Mouse (Mus musculus): ENCODE data around the gene Zcwpw1.
"Not testable (repeated sequence)": the region's sequence is repeated elsewhere in the genome, so short reads cannot be mapped to it uniquely, and the experiment has no call there.

Gene Zcwpw1

GRCm38 (mm10) chr5:137787151-137787928 is at the start of gene Zcwpw1, which contains the start of gene Mepce:
Gene Zcwpw1, plus strand, starts transcription at chr5:137787798.
Gene Mepce, minus strand, starts transcription at chr5:137787655.
- peak; percentile 97 for DNase-seq (ENCODE audit: low spot score)

- no peak for DNase-seq (ENCODE audit: low spot score)
Observed at GRCm38 (mm10) chr5:137738516-137738915, 49.1 kb upstream of the Zcwpw1 start.

GRCm38 (mm10) chr5:137739471-137739870 is 48.1 kb upstream of the Zcwpw1 start:
- DNase-seq (ENCODE audit: low spot score): no peak

- no peak for DNase-seq (ENCODE audit: low spot score)
Observed at GRCm38 (mm10) chr5:137740506-137740905, 47.1 kb upstream of the Zcwpw1 start.

GRCm38 (mm10) chr5:137741023-137741931 is 46.3 kb upstream of the Zcwpw1 start, which contains the start of gene Nyap1:
Gene Nyap1, minus strand, starts transcription at chr5:137741607.
- peak; percentile 78 for DNase-seq (ENCODE audit: low spot score)

GRCm38 (mm10) chr5:137742048-137742447 is 45.5 kb upstream of the Zcwpw1 start:
- DNase-seq (ENCODE audit: low spot score): no peak

GRCm38 (mm10) chr5:137742836-137743235 is 44.8 kb upstream of the Zcwpw1 start:
- no peak for DNase-seq (ENCODE audit: low spot score)

- no peak for DNase-seq (ENCODE audit: low spot score)
Observed at GRCm38 (mm10) chr5:137744197-137744596, 43.4 kb upstream of the Zcwpw1 start.

GRCm38 (mm10) chr5:137745214-137746171 is 42.1 kb upstream of the Zcwpw1 start, which contains the start of gene Tsc22d4:
Gene Tsc22d4, plus strand, starts transcription at chr5:137745730.
- peak; percentile 96 for DNase-seq (ENCODE audit: low spot score)

GRCm38 (mm10) chr5:137746282-137746850 is 41.2 kb upstream of the Zcwpw1 start:
- peak; percentile 52 for DNase-seq (ENCODE audit: low spot score)

GRCm38 (mm10) chr5:137746851-137747325 is 40.7 kb upstream of the Zcwpw1 start:
- DNase-seq (ENCODE audit: low spot score): no peak

GRCm38 (mm10) chr5:137747326-137747961 is 40.2 kb upstream of the Zcwpw1 start:
- no peak for DNase-seq (ENCODE audit: low spot score)

- DNase-seq (ENCODE audit: low spot score): no peak
Observed at GRCm38 (mm10) chr5:137748130-137748770, 39.3 kb upstream of the Zcwpw1 start.

- DNase-seq (ENCODE audit: low spot score): no peak
Observed at GRCm38 (mm10) chr5:137749196-137749836, 38.3 kb upstream of the Zcwpw1 start.

- not testable (repeated sequence) for DNase-seq (ENCODE audit: low spot score)
Observed at GRCm38 (mm10) chr5:137750212-137750611, 37.4 kb upstream of the Zcwpw1 start.

- DNase-seq (ENCODE audit: low spot score): no peak
Observed at GRCm38 (mm10) chr5:137751221-137751887, 36.2 kb upstream of the Zcwpw1 start.

- DNase-seq (ENCODE audit: low spot score): no peak
Observed at GRCm38 (mm10) chr5:137751988-137752387, 35.6 kb upstream of the Zcwpw1 start.

GRCm38 (mm10) chr5:137753111-137753832 is 34.3 kb upstream of the Zcwpw1 start:
- DNase-seq (ENCODE audit: low spot score): no peak

Measured in ovary, postnatal 14 days (tissue).